Mouse (Mus musculus) embryonic facial prominence, embryonic 13.5 days (tissue): ENCODE results near the gene Zscan12. TPM values are rescaled to one million over a fixed set of nuclear protein-coding genes. Genes with fewer than 3 reads are reported as not detected.

Source experiments
- ATAC-seq: fragments of 200-750 bp; cut with Nextera tagmentation; 2 replicates; pipeline ENCODE4 v1.8.0; 2017; ENCODE audit warnings: low read depth; ENCODE audit not compliant: insufficient number of reproducible peaks, insufficient read depth, low FRiP score, low TSS enrichment
- H3K27ac ChIP-seq: fragments of 300-500 bp; sonication (generic); 2 replicates; pipeline ENCODE4 v1.5.1; 2015; ENCODE audit warnings: moderate library complexity, mild to moderate bottlenecking, inconsistent platforms
- H3K27me3 ChIP-seq: fragments of 300-500 bp; sonication (generic); 2 replicates; pipeline ENCODE4 v1.6.1; 2015; ENCODE audit warnings: mild to moderate bottlenecking, inconsistent platforms
- H3K36me3 ChIP-seq: fragments of 300-500 bp; sonication (generic); 2 replicates; pipeline ENCODE4 v1.6.1; 2015; ENCODE audit warnings: mild to moderate bottlenecking, inconsistent platforms
- H3K4me1 ChIP-seq: fragments of 300-500 bp; sonication (generic); 2 replicates; pipeline ENCODE4 v1.6.1; 2015; ENCODE audit warnings: inconsistent platforms
- H3K4me2 ChIP-seq: fragments of 300-500 bp; sonication (generic); 2 replicates; pipeline ENCODE4 v1.6.1; 2015; ENCODE audit warnings: moderate library complexity, mild to moderate bottlenecking, inconsistent platforms
- H3K4me3 ChIP-seq: fragments of 300-500 bp; sonication (generic); 2 replicates; pipeline ENCODE4 v1.5.1; 2015; ENCODE audit warnings: mild to moderate bottlenecking, inconsistent platforms
- H3K9ac ChIP-seq: fragments of 300-500 bp; sonication (generic); 2 replicates; pipeline ENCODE4 v1.6.1; 2015; ENCODE audit warnings: mild to moderate bottlenecking, inconsistent platforms
- H3K9me3 ChIP-seq: fragments of 300-500 bp; sonication (generic); 2 replicates; pipeline ENCODE4 v1.6.1; 2016; ENCODE audit warnings: inconsistent platforms
- WGBS: fragments of 180-500 bp; shearing (Covaris S2); methylation state at CpG from one replicate; pipeline ENCODE4 v1.1.7; 2015; ENCODE audit warnings: mixed read lengths; 5-methylcytosine and 5-hydroxymethylcytosine counted together
- polyA plus RNA-seq: library from polyadenylated mRNA; unstranded; fragments of >200 nt; fragmentation: Nextera tagmentation; extraction: Ambion mirVana; gene quantifications from 2 replicates; pipeline ENCODE4 v1.2.1, GENCODE M21; 2015

The Zscan12 gene
- polyA plus RNA-seq = 12.8 and 13.6 TPM in 2 replicates

- under 1% methylated on average over 29 of the region's 29 CpGs for WGBS
- peak; percentile 97 for ATAC-seq
Observed at GRCm38 (mm10) chr13:21362621-21363248, at the start of gene Zscan12. TSS of gene Zscan12 (plus strand) at chr13:21362820.

GRCm38 (mm10) chr13:21312854-21313253 is 49.8 kb upstream of the Zscan12 start:
- Histone ChIP-seq H3K4me1 (no peaks in the 10 kb centered on the region), H3K4me2 (no peak overlapping the region), H3K9ac (no peak overlapping the region), H3K27me3 (no peaks in the 10 kb centered on the region; the same call in 1 of the 2 replicates), H3K36me3 (no peaks in the 10 kb centered on the region), H3K9me3 (no peaks in the 10 kb centered on the region), H3K27ac (no peak overlapping the region), H3K4me3 (no peak overlapping the region)
- WGBS = 33% methylated on average over 4 of the region's 5 CpGs
- no peak for ATAC-seq

More at GRCm38 (mm10) chr13:21362621-21363248, at the start of gene Zscan12:
- Histone ChIP-seq H3K27ac (peak within 1 kb of the TSS; percentile 60; the same call in 1 of the 2 replicates), H3K36me3 (peaks cover 16% of the 10 kb centered on the region), H3K4me3 (peak within 1 kb of the TSS; percentile 64), H3K27me3 (no peaks in the 10 kb centered on the region), H3K4me2 (peak within 1 kb of the TSS; percentile 63), H3K4me1 (peaks cover 17% of the 10 kb centered on the region), H3K9me3 (no peaks in the 10 kb centered on the region), H3K9ac (peak within 1 kb of the TSS; percentile 87)

DNA sequence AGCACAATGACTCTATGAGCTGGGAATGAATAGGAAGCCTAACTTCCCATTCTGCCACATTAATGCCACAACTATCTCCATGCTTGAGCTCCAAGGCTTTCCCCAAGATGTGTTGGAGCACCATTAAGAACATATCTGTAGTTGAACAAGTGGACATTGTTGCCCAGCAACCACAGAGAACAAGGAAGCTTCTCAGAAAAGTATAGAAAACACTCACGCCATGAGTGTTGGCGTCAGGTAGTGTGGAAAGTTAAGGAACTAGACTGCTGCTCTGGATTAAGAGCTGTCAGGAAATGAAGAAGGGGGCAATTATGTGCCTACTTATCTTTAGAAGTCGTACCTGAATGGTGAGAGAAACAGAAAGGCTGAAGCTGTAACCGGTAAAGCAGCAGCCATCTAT is 48.7 kb upstream of the Zscan12 start:
- H3K27me3 ChIP-seq = no peaks in the 10 kb centered on the region; the same call in 1 of the 2 replicates
- no peak overlapping the region for H3K4me2 ChIP-seq
- 74% methylated on average over 4 of the region's 4 CpGs for WGBS
- no peak overlapping the region for H3K9ac ChIP-seq
- H3K4me1 ChIP-seq = no peaks in the 10 kb centered on the region
- ATAC-seq = no peak
- H3K36me3 ChIP-seq = no peaks in the 10 kb centered on the region
- no peak overlapping the region for H3K27ac ChIP-seq
- no peaks in the 10 kb centered on the region for H3K9me3 ChIP-seq
- H3K4me3 ChIP-seq = no peak overlapping the region

DNA sequence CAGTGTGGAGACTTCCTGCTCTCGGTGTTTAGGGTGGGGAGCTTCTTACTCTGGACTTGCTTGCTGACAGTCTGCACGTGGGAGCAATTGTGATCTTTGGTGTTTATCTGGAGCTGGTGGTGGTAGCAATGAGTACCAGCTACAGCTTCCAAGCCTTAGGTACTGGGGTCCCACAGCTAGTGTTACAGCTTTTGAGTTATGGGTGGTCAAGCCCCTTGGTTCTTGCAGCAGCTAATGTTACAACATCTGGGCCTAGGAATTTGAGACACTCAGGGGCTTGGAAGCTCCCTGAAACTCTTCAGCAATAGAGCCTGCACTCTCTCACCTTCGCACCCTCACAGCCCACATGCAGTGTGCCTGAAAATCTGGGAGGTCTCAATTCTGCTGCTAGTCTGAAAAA is 42.4 kb upstream of the Zscan12 start:
- 63% methylated on average over 3 of the region's 3 CpGs for WGBS
- ATAC-seq = no peak

GRCm38 (mm10) chr13:21321890-21322494 is 40.6 kb upstream of the Zscan12 start:
- no peak for ATAC-seq
- Histone ChIP-seq H3K9me3 (no peaks in the 10 kb centered on the region), H3K4me3 (peak overlapping the region; percentile 36), H3K4me2 (peak overlapping the region; percentile 58), H3K9ac (peak overlapping the region; percentile 55), H3K36me3 (no peaks in the 10 kb centered on the region), H3K27me3 (peaks cover 14% of the 10 kb centered on the region), H3K27ac (no peak overlapping the region), H3K4me1 (peaks cover 8% of the 10 kb centered on the region)
- 3% methylated on average over 18 of the region's 18 CpGs for WGBS

More for the DNA sequence above, 42.4 kb upstream of the Zscan12 start:
- Histone ChIP-seq H3K9ac (no peak overlapping the region), H3K27ac (no peak overlapping the region), H3K4me2 (no peak overlapping the region), H3K36me3 (no peaks in the 10 kb centered on the region), H3K4me3 (no peak overlapping the region), H3K4me1 (peaks cover 4% of the 10 kb centered on the region; the same call in 1 of the 2 replicates), H3K27me3 (peaks cover 14% of the 10 kb centered on the region), H3K9me3 (no peaks in the 10 kb centered on the region)

DNA sequence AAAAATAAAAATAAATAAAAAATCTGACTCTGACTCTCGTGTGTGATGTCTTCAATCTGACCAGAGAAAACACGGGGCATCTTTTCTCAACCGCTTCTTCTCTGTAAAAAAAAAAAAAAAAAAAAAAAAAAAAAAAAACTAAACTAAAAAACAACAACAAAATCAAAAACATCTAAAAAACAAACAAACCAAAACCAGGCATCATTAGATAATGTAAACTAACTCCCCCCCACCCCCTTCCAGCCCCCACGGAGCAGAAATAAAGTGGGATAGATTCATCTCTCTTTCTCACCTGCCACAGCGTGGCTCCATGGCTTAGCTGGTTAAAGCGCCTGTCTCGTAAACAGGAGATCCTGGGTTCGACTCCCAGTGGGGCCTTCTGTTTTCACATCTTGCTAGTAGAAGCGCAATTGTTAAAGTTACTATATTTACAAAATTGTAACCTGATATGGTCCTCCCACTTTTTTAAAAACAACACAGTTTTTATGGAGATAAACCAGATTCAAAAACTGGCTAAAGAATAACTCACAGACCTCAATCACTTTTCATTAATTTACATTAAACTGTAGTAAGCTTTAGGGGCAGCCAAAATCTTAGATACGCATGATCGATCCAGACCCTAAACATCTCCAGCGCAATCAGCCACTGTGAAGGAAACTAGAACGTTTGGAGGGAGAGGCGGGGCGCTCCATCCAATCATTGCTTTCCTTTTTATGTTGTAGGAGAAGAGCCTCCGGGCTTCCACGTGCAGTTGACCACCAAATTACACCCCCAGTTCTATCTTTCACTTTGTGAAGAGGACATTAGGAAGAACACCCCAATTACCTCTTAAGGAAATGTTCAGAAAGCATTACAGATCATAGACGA is 39.9 kb upstream of the Zscan12 start:
- no peak overlapping the region for H3K27ac ChIP-seq
- no peaks in the 10 kb centered on the region for H3K36me3 ChIP-seq
- H3K27me3 ChIP-seq = peaks cover 14% of the 10 kb centered on the region
- peaks cover 8% of the 10 kb centered on the region for H3K4me1 ChIP-seq
- no peak overlapping the region for H3K9ac ChIP-seq
- H3K9me3 ChIP-seq = no peaks in the 10 kb centered on the region
- peak overlapping the region; percentile 36 for H3K4me3 ChIP-seq
- 9% methylated on average over 18 of the region's 18 CpGs for WGBS
- ATAC-seq = no peak
- H3K4me2 ChIP-seq = peak overlapping the region; percentile 58

- Histone ChIP-seq H3K36me3 (no peaks in the 10 kb centered on the region), H3K9ac (no peak overlapping the region), H3K4me1 (peaks cover 8% of the 10 kb centered on the region), H3K4me3 (peak overlapping the region; percentile 36; the same call in 1 of the 2 replicates), H3K27ac (no peak overlapping the region), H3K27me3 (peaks cover 14% of the 10 kb centered on the region), H3K4me2 (peak overlapping the region; percentile 58), H3K9me3 (no peaks in the 10 kb centered on the region)
- no peak for ATAC-seq
- WGBS = 62% methylated on average over 6 of the region's 6 CpGs
Observed at GRCm38 (mm10) chr13:21323405-21323804, 39.2 kb upstream of the Zscan12 start.

DNA sequence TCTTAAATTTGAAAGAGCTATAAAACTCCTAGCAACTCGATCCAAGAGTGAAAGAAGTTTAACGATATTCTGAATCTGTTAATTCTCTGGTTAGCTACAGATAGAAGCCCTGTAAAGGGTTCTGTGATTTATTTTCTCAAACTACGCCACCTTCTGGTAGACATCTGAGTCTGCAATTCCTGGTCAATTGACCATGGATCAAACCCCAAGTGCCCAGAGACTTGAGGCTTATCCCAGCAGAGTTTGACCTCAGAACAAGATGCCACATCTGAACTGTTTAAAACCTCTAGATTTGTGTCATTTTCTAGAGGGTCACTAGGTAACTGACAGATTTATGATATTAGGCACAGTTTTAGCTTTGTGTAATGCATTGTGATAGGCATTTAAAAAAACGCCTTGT is 36.4 kb upstream of the Zscan12 start:
- Histone ChIP-seq H3K9ac (no peak overlapping the region), H3K4me2 (peak overlapping the region; percentile 63)

GRCm38 (mm10) chr13:21326657-21327211 is 35.9 kb upstream of the Zscan12 start:
- peak overlapping the region; percentile 47 for H3K4me3 ChIP-seq
- H3K9ac ChIP-seq = peak overlapping the region; percentile 41; the same call in 1 of the 2 replicates

More for the DNA sequence above, 36.4 kb upstream of the Zscan12 start:
- Histone ChIP-seq H3K4me3 (peak overlapping the region; percentile 47), H3K27me3 (peaks cover 14% of the 10 kb centered on the region), H3K36me3 (no peaks in the 10 kb centered on the region), H3K27ac (no peak overlapping the region), H3K4me1 (peaks cover 8% of the 10 kb centered on the region), H3K9me3 (no peaks in the 10 kb centered on the region)
- WGBS = 7% methylated on average over 4 of the region's 4 CpGs
- no peak for ATAC-seq

DNA sequence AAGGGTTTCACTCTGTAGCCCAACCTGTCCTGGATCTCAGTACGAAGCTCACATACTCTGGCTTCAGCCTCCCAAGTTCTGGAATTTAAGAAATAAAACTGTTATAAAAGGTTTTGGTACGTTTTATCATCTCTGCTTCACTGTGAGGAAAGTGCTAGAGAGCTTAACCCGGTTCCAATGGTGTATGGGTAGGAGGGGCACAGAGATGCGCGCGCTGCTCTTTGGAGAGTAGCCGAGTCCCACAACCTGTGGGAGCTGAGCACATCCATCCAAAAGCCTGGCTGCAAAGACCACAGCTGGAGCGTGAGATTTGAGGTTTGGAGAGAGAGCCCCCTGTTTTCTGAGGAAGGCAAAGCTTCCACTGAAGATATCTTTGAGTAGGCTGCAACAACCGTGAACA is 35.2 kb upstream of the Zscan12 start:
- Histone ChIP-seq H3K9ac (peak overlapping the region; percentile 41), H3K36me3 (no peaks in the 10 kb centered on the region), H3K4me2 (peak overlapping the region; percentile 63), H3K27me3 (peaks cover 7% of the 10 kb centered on the region), H3K4me3 (peak overlapping the region; percentile 47), H3K4me1 (peaks cover 4% of the 10 kb centered on the region), H3K27ac (no peak overlapping the region), H3K9me3 (no peaks in the 10 kb centered on the region)
- ATAC-seq = no peak
- under 1% methylated on average over 9 of the region's 9 CpGs for WGBS

More at GRCm38 (mm10) chr13:21326657-21327211, 35.9 kb upstream of the Zscan12 start:
- Histone ChIP-seq H3K4me2 (peak overlapping the region; percentile 63), H3K4me1 (peaks cover 8% of the 10 kb centered on the region), H3K27ac (no peak overlapping the region), H3K36me3 (no peaks in the 10 kb centered on the region), H3K9me3 (no peaks in the 10 kb centered on the region), H3K27me3 (peaks cover 11% of the 10 kb centered on the region)
- WGBS = under 1% methylated on average over 24 of the region's 24 CpGs
- 0 out of 2 replicates have a peak, but pooled peaks have one; percentile 62 for ATAC-seq

- ATAC-seq = no peak
- 70% methylated on average over 1 of the region's 1 CpGs for WGBS
Observed at GRCm38 (mm10) chr13:21346610-21347009, 16.0 kb upstream of the Zscan12 start, which contains the start of gene Olfr1367. TSS of gene Olfr1367 (plus strand) at chr13:21346910.

More at GRCm38 (mm10) chr13:21346610-21347009, 16.0 kb upstream of the Zscan12 start, which contains the start of gene Olfr1367:
- Histone ChIP-seq H3K9me3 (no peaks in the 10 kb centered on the region), H3K27ac (no peak within 1 kb of the TSS), H3K36me3 (no peaks in the 10 kb centered on the region), H3K4me1 (no peaks in the 10 kb centered on the region), H3K27me3 (no peaks in the 10 kb centered on the region), H3K9ac (no peak within 1 kb of the TSS), H3K4me3 (no peak within 1 kb of the TSS), H3K4me2 (no peak within 1 kb of the TSS)
